Mouse (Mus musculus) G1E (cell line): ENCODE data around the gene Dnajc11.

Experiments
- CTCF ChIP-seq: IDR thresholded peaks from 2 replicates; pipeline ENCODE4 v1.5.1; 2012; ENCODE audit warnings: low read depth, low read length, inconsistent platforms, mixed read lengths
- GATA1 ChIP-seq: IDR thresholded peaks from 2 replicates; pipeline ENCODE4 v1.6.1; 2012; ENCODE audit warnings: borderline replicate concordance, low read length, inconsistent platforms, mixed read lengths
- GATA2 ChIP-seq: IDR thresholded peaks from 2 replicates; pipeline ENCODE4 v1.6.1; 2012; ENCODE audit warnings: low read depth, low read length, inconsistent platforms, borderline replicate concordance
- TAL1 ChIP-seq: conservative IDR thresholded peaks from 2 replicates; pipeline ENCODE4 v1.6.1; 2012; ENCODE audit warnings: low read depth, low read length, inconsistent platforms, mixed read lengths

GRCm38 (mm10) chr4:151893241-151893640, 40.2 kb upstream of the Dnajc11 start:
- TF ChIP-seq GATA2 (no peak), CTCF (no peak), TAL1 (no peak), GATA1 (no peak)
